10 mouse cellular contexts compared by ENCODE assay signal in genomic region chr16:37636107-37636506, GRCm38 (mm10). TPM values are rescaled to one million over a fixed set of nuclear protein-coding genes. Genes with fewer than 3 reads are reported as not detected.
DNase-seq lines count a peak whose midpoint lies in the region; ATAC-seq and TF ChIP-seq lines count a peak whose summit lies in the region.
"Had no signal": no experiment of that assay in that cellular context is flagged by ENCODE, and none has a peak within 500 bp of the region (broad histone marks: within the 10 kb centered on the region; RNA-seq: fewer than 3 reads in every experiment).

No protein-coding gene starts in this region.

- CTCF ChIA-PET in Patski (lab: Charles Lee): interaction anchor here (1.0 to 1.8 kb wide), 3 partner anchors 9 to 48 kb away, joined by 3 to 7 read pairs (median 4); no protein-coding TSS in a partner anchor

- TF ChIP-seq CTCF in Patski (IDR thresholded peaks at IDR 0.05): peak; percentile 70
- TF ChIP-seq CTCF in left cerebral cortex, adult 2 months (IDR thresholded peaks at IDR 0.05): peak; percentile 58

- POLR2A ChIA-PET in Patski (lab: Charles Lee): no interaction called here

- no peak overlapping the region for H3K27ac ChIP-seq in heart, embryonic 12.5 days (ENCODE audit: poor library complexity, severe bottlenecking)
- H3K27ac ChIP-seq in left cerebral cortex, adult 2 months: no peak overlapping the region; the same call in 1 of the 2 replicates
- no peak overlapping the region for H3K27ac ChIP-seq in hindbrain, embryonic 11.5 days (ENCODE audit: low read depth, low read length)
- H3K27ac ChIP-seq: midbrain, embryonic 13.5 days had no signal

- no peak overlapping the region for H3K4me2 ChIP-seq in heart, embryonic 12.5 days
- H3K4me2 ChIP-seq in hindbrain, embryonic 11.5 days (replicated peaks; ENCODE audit: low read depth, low read length): no peak overlapping the region
- H3K4me2 ChIP-seq: midbrain, embryonic 13.5 days had no signal

- intact Hi-C loops in left cerebral cortex, adult 2 months (cut with DNase I): loop anchor here (5.0 kb wide), 1 partner anchor 99 kb away; the partner anchor contains the start of genes Gtf2e1 and Rabl3

- no peaks in the 10 kb centered on the region for H3K9me3 ChIP-seq in heart, embryonic 12.5 days (replicated peaks)
- H3K9me3 ChIP-seq in hindbrain, embryonic 11.5 days (ENCODE audit: control insufficient read depth, low read length): no peaks in the 10 kb centered on the region

- no peak for ATAC-seq in heart, embryonic 12.5 days (ENCODE audit: insufficient number of reproducible peaks, low FRiP score)
- peak; percentile 31 for ATAC-seq in Patski
- no peak for ATAC-seq in hindbrain, embryonic 11.5 days (ENCODE audit: low FRiP score)
- ATAC-seq: midbrain, embryonic 13.5 days had no signal

- H3K27me3 ChIP-seq in heart, embryonic 12.5 days (replicated peaks): no peaks in the 10 kb centered on the region
- no peaks in the 10 kb centered on the region for H3K27me3 ChIP-seq in Patski
- no peaks in the 10 kb centered on the region for H3K27me3 ChIP-seq in hindbrain, embryonic 11.5 days (ENCODE audit: control insufficient read depth, insufficient read depth, low read length)
- H3K27me3 ChIP-seq: midbrain, embryonic 13.5 days had no signal

- H3K4me3 ChIP-seq in heart, embryonic 12.5 days: no peak overlapping the region
- no peak overlapping the region for H3K4me3 ChIP-seq in left cerebral cortex, adult 2 months
- no peak overlapping the region for H3K4me3 ChIP-seq in hindbrain, embryonic 11.5 days (ENCODE audit: low read depth, low read length)
- H3K4me3 ChIP-seq: midbrain, embryonic 13.5 days had no signal

- H3K36me3 ChIP-seq in heart, embryonic 12.5 days: no peaks in the 10 kb centered on the region
- no peaks in the 10 kb centered on the region for H3K36me3 ChIP-seq in hindbrain, embryonic 11.5 days (ENCODE audit: control insufficient read depth, insufficient read depth, low read length)
- H3K36me3 ChIP-seq: midbrain, embryonic 13.5 days had no signal

- H3K4me1 ChIP-seq in heart, embryonic 12.5 days (replicated peaks): no peaks in the 10 kb centered on the region
- no peaks in the 10 kb centered on the region for H3K4me1 ChIP-seq in hindbrain, embryonic 11.5 days (replicated peaks; ENCODE audit: control insufficient read depth, insufficient read depth, low read length)
- H3K4me1 ChIP-seq: midbrain, embryonic 13.5 days had no signal

- no peak overlapping the region for H3K9ac ChIP-seq in heart, embryonic 12.5 days
- H3K9ac ChIP-seq in hindbrain, embryonic 11.5 days (ENCODE audit: low read depth, low read length): no peak overlapping the region
- H3K9ac ChIP-seq: midbrain, embryonic 13.5 days had no signal

- peak; percentile 28 to 50 for DNase-seq in heart, adult 18-20 months
- DNase-seq in 3134 (ENCODE audit: extremely low read depth, insufficient read length, low spot score) (peak; percentile 19), Patski (ENCODE audit: low read depth, low spot score) (no peak)
- peak; percentile 50 to 63 for DNase-seq in left cerebral cortex, adult 2 months (ENCODE audit: extremely low spot score in 1 of 2, low spot score in 2 of 2)
- no peak for DNase-seq in hindbrain, embryonic 11.5 days (ENCODE audit: low spot score)
- no peak for DNase-seq in thymus, postnatal 25 days
- no peak for DNase-seq in urinary bladder, adult 2 months (ENCODE audit: low spot score)
- DNase-seq: spleen, adult 18-20 months had no signal

- in situ Hi-C loops in Patski (cut with MboI; ENCODE audit: low pct_unique_long_range_greater_than_20kb): no loop called here

- WGBS in heart, embryonic 12.5 days: 45% methylated on average over 6 of the region's 6 CpGs
- 60% methylated on average over 6 of the region's 6 CpGs for WGBS in hindbrain, embryonic 11.5 days

RNA-seq across cellular contexts. Expression of gene Ndufb4, which starts 18.1 kb away (rescaled TPM):
- total RNA-seq in heart, adult 18-20 months (2021): 100 to 1,000 TPM; 123 to 199 TPM
- polyA plus RNA-seq in heart, embryonic 12.5 days (2016; fragmentation: Nextera tagmentation; extraction: Ambion mirVana): 94.1 and 110 TPM in 2 replicates
- 32.2 TPM for polyA plus RNA-seq in Patski (2021)
- 10 to 100 TPM; 68.5 to 69.7 TPM for total RNA-seq in left cerebral cortex, adult 2 months (2021)
- polyA plus RNA-seq in hindbrain, embryonic 11.5 days (2014; fragmentation: Nextera tagmentation; extraction: Ambion mirVana): 54.0 and 60.0 TPM in 2 replicates
- polyA plus RNA-seq in urinary bladder, adult 2 months (2012; rRNA removed): 46.2 and 52.4 TPM in 2 replicates

RNA-seq across cellular contexts. Expression of gene Hgd, which starts 56.2 kb away (rescaled TPM):
- total RNA-seq in heart, adult 18-20 months (2021): not detected
- 0.43 and 0.49 TPM in 2 replicates for polyA plus RNA-seq in heart, embryonic 12.5 days (2016; fragmentation: Nextera tagmentation; extraction: Ambion mirVana)
- polyA plus RNA-seq in Patski (2021): 0.09 TPM
- under 1 TPM in 1 of 2 experiments, not detected in 1; 0.54 TPM for total RNA-seq in left cerebral cortex, adult 2 months (2021)
- polyA plus RNA-seq in hindbrain, embryonic 11.5 days (2014; fragmentation: Nextera tagmentation; extraction: Ambion mirVana): not detected in 2 replicates
- polyA plus RNA-seq in urinary bladder, adult 2 months (2012; rRNA removed): 0.19 and 0.51 TPM in 2 replicates

Comparison
In these comparisons a context has a peak if more than half of its experiments do, and no peak if none do; other contexts are left out.
1. DNase-seq: peak in heart, adult 18-20 months (2 of 2), 3134 (single experiment) and left cerebral cortex, adult 2 months (2 of 2); none in Patski (single experiment), hindbrain, embryonic 11.5 days (single experiment), thymus, postnatal 25 days (single experiment) and urinary bladder, adult 2 months (single experiment).